Mouse (Mus musculus) forelimb bud, embryonic 11.5 days (tissue): Measurements from ENCODE around the gene Hmgxb4.

Experiments
- DNase-seq: peaks from one replicate; pipeline ENCODE4 v3.0.0-alpha.2; 2012; ENCODE audit warnings: low read depth, low spot score

Hmgxb4 gene

DNA sequence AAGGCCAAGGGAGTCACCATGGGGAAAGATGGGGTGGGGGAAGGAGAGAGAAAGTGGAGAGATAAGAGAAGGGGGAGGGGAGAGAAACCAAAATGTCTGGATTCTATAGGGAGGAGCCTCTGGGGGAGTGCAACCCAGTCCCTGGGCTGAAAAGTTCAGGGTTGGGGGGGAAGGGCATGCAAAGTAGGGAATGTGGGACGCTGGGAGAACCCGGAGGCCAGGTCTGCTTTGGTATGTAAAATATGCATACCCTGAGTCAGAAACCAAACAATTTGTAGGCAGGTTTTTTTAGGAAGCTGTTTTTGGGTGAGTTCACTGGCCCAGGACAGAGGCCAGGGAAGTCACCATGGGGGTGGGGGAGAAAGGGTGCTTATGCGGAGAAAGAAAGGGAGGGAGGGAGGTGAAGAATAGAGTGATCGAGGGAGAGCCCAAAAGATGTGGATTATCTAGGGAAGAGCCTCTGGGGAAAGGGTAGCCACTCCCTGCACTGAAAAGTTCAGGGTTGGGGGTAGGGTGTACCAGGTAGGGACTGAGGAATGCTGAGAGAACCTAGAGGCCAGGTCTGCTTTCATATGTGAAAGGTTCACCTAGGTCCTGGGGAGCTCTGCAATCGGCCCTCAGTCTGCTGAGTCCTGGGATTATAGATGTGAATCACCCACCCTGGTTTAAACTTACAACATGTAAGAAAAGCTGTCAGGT is 25.3 kb downstream of the Hmgxb4 start:
- DNase-seq, result no peak

- no peak for DNase-seq
These were observed 30.6 kb downstream of the Hmgxb4 start for GRCm38 (mm10) chr8:75023660-75024316.

DNA sequence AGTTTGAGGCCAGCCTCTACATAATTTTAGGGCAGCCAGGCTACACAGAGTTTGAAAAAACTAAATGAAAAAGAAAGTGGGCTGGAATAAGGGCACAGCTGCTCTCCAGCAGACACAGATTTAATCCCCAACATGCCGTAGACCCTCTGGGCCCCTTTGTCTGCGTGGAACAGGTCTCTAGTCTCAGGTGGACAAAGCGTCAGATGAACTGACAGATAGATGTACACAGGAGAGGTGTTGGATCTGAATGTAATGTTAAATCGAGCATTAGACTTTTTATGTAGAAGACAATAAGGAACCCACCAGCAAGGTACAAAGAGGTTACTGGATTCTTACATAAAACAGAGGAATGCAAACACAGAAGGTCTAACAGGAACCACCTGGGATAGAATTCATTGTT is 32.7 kb downstream of the Hmgxb4 start:
- DNase-seq, result no peak

DNA sequence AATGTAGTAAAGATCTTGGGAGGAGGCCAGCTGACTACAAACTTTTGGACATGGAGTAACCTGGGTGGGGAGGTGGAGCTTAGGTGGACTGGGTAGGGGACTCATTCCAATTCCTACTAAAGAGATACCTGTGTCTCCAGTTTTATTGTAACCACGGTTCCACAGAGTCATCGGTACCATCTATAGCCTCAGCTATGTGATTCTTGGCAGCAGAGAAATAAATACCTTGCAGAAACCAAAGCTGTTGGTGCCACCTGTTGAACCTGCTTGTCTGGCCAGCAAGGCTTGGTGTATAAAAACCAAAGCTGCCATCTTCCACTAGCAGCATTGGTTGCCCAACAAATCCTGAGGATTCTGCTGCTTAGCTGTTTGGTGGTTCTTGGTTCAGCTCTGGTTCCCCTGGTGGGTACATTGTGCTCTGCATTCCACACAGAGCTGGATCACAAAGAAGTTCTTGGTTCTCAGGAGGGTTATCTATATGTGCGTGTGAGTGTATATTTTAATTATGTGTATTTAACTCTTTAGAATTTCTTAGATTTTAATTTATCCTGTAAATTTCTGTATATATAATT is 37.4 kb downstream of the Hmgxb4 start:
- no peak for DNase-seq

DNA sequence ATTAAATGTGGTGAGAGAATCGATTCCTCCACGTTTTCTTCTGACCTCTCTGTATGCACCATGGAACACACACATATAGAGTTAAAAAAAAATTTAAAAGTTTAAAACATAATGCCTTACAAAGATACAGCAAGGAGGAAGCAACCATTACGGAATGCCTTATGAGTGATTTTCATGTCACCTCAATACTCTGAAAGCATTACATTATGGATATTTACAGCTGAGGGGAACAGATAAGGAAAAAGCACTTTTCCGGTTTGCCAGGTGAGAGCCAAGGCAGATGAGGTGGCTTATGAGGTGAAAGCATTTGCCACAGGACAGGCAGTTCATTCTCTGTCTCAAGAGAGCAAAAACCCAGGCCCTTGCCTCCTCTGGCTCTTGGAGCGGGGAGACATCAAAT is 39.8 kb downstream of the Hmgxb4 start:
- DNase-seq, result no peak

- peak; percentile 99 for DNase-seq
These were observed 40.5 kb downstream of the Hmgxb4 start, which contains the start of gene Tom1 for GRCm38 (mm10) chr8:75033511-75034243. Gene Tom1 (plus strand): TSS chr8:75033705.

GRCm38 (mm10) chr8:75034285-75034684 is 41.1 kb downstream of the Hmgxb4 start:
- no peak for DNase-seq

- no peak for DNase-seq
These were observed 42.5 kb downstream of the Hmgxb4 start for GRCm38 (mm10) chr8:75035640-75036039.

DNA sequence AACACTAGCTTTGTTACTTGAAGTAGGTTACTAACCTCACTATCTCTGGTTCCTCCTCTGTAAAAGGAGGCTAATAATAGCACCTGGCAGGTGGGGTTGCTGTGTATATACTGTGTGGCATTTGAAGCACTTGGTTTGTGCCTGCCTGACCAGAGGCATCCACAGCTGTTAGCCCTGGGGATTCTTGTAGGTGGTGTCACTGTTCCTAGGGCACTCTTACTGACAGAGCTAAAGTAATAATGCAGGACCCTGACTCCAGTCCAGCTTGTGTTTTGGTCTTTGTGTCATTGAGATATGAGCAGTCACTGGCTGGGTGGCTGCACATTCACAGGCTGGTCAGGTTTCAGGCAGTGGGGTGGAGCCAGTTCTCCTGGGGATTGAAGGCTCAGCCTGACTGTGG is 45.3 kb downstream of the Hmgxb4 start:
- no peak for DNase-seq

DNA sequence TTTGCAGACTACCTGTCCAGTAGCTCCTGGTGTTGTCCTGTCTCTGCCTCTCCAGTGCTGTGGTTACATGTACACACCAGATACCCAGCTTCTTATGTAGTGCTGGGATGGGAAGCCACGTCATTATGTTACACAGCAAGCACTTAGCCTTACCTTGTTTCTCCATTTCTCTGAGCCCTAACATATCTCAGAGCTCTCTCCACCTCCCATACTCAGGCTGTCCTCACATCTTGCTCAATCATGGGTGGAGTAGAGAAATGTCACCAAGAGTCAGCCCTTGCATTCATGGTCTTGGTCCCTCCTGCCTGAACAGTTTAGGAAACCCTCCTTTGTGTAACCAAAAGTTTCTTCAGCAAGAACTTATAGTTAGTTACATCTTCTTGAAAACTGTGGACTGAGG is 46.6 kb downstream of the Hmgxb4 start:
- no peak for DNase-seq

- no peak for DNase-seq
These were observed 49.0 kb downstream of the Hmgxb4 start for GRCm38 (mm10) chr8:75042171-75042570.

GRCm38 (mm10) chr8:75042974-75043373 is 49.8 kb downstream of the Hmgxb4 start:
- DNase-seq, result no peak

GRCm38 (mm10) chr8:75046303-75046702 is 53.1 kb downstream of the Hmgxb4 start:
- DNase-seq, result no peak

GRCm38 (mm10) chr8:75047784-75048183 is 54.6 kb downstream of the Hmgxb4 start:
- DNase-seq, result no peak

GRCm38 (mm10) chr8:75053342-75053741 is 60.2 kb downstream of the Hmgxb4 start:
- no peak for DNase-seq

- no peak for DNase-seq
These were observed 62.5 kb downstream of the Hmgxb4 start for GRCm38 (mm10) chr8:75055673-75056072.

GRCm38 (mm10) chr8:75060022-75060421 is 66.9 kb downstream of the Hmgxb4 start:
- DNase-seq, result no peak

- DNase-seq, result no peak
These were observed 67.7 kb downstream of the Hmgxb4 start for GRCm38 (mm10) chr8:75060815-75061214.

DNA sequence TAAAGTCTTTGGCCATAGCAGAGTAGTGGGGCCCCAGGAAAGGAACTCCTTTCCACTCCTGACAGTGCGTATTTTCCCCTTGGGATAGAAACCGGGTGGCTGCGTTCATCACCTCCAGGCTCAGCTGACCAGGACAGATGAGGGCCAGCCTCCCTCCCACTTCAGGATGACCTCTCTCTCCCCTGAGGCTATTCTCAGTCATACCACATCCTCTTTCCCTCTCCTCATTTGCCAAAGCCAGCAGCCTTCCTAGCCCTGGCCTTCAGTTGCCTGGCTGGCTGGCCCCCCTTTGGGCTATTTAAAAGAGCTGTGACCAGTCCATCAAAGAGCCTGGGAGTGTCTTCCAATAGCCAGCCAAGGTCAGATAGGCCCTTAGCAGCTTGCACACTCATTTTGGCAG is 70.1 kb downstream of the Hmgxb4 start:
- DNase-seq, result no peak

DNA sequence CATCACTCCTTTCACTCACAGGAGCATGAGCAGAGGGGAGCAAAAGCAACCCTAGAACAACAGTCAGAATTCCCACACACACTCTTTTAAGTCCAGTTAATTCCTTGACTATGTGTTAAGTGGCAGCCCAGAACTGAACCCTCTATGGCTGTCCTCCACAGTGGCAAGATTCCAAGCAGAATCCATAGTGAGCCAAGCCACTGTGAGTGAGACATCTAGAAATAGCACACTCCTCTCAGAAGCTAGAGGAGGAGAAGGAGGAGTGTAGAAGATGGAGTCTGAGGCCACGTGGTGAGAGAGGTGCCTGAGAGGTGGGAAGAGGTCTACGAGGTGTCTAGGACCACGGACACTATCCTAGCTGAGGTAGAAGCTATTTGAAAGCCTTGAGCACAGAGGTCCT is 71.6 kb downstream of the Hmgxb4 start:
- no peak for DNase-seq

DNA sequence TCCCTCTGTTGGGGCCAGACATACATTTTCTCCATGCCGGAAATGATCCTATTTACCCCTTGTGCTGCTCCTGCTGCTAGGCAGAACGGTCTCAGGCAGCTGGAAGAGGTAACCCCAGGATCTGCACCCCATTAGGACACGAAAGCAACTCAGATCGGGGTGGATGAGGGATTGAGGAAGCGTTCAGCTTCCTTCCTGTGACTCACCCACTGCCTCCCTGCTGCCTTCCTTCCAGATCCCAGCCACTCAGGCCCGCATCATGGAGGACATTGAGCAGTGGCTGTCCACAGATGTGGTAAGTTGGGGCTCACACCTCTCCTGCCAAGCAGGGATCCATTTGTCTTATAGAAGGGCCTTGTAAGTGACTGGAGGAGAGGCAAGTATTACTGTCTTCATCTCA is 74.1 kb downstream of the Hmgxb4 start:
- DNase-seq, result no peak

DNA sequence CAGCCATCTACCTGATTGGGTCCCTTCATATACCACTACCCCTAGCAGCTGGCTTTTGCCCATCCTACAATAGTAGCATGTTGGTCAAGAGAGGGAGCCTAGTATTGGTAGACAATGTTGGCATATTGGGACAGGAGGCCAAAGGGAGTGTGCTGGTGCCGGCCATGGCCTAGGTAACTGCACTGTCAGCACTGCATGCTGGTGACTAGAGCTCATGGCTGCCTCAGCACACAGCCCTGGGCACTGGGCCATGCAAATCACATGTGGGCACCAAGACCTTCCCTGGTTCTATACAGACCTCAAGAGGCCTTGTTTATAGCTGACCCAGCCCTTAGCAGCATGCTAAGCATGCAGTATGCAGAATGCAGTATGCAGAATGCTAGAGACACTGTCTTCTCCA is 77.1 kb downstream of the Hmgxb4 start:
- no peak for DNase-seq
